Mouse (Mus musculus) ES-Bruce4 (cell line): ENCODE results near the gene Klrg2.
"Not testable (repeated sequence)": the region's sequence is repeated elsewhere in the genome, so short reads cannot be mapped to it uniquely, and the experiment has no call there.

Experiments
- EP300 ChIP-seq: IDR thresholded peaks from 2 replicates; pipeline ENCODE4 v1.6.1; 2011; ENCODE audit warnings: low read depth, low read length; ENCODE audit not compliant: insufficient read depth
- POLR2A ChIP-seq: IDR thresholded peaks from one replicate; pipeline ENCODE4 v1.8.1; 2011; ENCODE audit warnings: low read length; ENCODE audit not compliant: insufficient read depth

DNA sequence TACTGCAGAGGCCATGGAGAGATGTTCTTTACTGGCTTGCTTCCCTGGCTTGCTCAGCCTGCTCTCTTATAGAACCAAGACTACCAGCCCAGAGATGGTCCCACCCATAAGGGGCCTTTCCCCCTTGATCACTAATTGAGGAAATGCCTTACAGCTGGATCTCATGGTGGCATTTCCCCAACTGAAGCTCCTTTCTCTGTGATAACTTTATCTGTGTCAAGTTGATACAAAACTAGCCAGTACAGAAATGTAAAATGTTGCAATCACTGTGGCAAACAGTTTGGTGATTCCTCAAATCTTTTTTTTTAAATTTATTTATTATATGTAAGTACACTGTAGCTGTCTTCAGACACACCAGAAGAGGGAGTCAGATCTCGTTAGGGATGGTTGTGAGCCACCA lies 33.4 kb upstream of the Klrg2 start:
- TF ChIP-seq EP300, POLR2A: not testable (repeated sequence)
